Mouse (Mus musculus) layer of hippocampus, adult 9-10 months (tissue): ENCODE results near the gene Nebl.
"Not testable (repeated sequence)": the region's sequence is repeated elsewhere in the genome, so short reads cannot be mapped to it uniquely, and the experiment has no call there.

Experiments
- DNase-seq: peaks from one replicate; pipeline ENCODE4 v3.0.0; 2022; ENCODE audit warnings: low spot score

Nebl gene

DNA sequence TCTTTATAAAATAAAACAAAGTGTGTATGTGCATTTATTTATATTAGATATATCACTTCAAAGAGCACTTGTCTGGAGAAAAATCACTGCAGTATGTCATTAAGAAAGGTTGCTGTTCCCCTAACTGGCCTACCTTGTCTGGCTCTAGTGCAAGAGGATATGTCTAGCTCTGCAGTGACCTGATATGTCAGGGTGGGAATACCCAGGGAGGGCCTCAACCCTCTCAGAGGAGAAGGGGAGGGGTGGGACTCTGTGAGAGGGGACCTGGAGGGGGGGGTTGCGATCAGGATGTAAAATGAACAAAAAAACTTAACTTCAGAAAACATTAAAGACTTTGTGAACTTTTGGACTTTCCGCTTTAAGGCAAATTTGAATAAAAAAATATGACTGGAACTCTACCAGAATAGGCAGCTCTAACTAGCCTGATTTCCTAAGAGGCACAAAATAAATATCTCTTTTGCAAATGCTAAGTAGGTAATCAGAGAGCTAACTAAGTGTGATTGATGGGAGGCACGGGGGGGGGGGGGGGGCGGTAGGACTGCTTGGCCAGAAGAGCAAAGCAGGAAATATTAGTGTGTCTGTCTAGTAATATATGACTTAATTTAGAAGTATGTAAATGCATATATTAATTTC is 325.2 kb downstream of the Nebl start:
- no peak for DNase-seq

- DNase-seq = no peak
These were observed 328.8 kb downstream of the Nebl start for GRCm38 (mm10) chr2:17402511-17402910.

DNA sequence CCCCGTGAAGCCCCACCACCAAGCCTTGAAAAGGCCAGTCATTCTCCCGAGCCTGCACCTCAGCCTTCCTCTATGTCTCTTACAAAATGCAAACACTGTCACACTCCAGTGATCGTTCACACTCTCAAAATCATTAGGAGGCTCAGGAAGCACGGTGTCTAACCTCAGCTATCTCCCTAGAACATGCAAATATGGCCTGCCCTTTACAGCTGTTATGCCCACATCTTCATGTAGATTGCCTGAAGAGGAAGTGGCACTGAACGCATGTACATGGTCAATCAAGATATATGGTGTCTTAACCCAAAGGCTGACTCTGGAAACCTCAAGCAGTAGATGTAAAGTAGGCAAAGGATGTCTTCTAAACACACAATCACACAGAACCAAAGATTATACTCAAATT is 335.0 kb downstream of the Nebl start:
- DNase-seq = no peak

DNA sequence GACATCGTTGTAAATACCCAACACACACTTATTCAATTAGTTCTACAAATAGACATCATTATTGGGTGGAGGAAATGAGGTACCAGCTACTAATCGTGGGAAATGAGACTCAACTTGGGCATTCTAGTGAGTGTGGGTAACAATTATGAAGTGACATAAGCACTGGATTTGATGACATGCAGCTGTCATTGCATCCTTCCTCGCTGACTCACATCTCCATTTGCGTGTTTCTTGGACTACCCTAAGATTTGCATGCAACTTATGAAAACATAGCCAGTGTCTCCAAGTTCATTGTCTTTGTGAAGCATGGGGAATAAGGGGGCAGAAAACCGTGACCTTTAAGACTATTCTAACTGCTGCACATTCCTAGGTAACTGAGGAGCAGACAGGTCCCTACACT is 339.9 kb downstream of the Nebl start:
- DNase-seq = no peak

- no peak for DNase-seq
These were observed 340.6 kb downstream of the Nebl start for GRCm38 (mm10) chr2:17390513-17391200.

DNA sequence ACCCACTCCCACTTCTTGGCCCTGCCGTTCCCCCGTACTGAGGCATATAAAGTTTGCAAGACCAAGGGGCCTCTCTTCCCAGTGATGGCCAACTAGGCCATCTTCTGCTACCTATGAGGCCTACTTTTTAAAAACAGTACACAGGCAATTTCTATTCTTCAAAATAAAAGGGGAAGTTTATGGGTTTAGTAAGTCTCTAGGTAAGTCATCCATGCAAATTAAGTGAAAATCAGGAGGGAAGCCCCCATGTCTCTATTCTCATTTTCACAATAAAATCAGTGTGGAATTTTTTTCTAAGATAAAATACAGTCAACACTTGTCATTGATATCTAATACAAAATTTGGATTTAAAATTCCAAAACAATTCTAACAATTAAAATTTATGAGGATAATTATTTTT is 341.4 kb downstream of the Nebl start:
- DNase-seq = no peak

- no peak for DNase-seq
These were observed 341.9 kb downstream of the Nebl start for GRCm38 (mm10) chr2:17389379-17389778.

DNA sequence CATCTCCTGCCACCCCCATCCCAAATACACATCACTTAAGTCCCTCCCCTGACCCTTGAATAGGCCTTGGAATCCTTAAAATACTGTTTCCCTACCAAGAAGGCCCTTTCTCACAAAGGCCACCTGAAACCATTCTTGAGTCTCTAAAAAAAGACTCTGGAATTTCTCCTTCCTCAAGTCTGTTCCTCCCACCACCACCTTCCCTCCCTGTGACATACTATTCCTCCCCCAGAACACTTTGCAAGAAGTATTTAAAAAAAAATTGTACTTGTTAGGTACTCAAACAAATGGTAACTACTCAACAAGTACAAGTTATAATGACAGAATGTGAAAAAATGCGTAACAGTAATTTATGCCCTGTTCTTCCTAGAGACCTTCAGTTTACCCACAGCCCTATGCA is 349.0 kb downstream of the Nebl start:
- no peak for DNase-seq

DNA sequence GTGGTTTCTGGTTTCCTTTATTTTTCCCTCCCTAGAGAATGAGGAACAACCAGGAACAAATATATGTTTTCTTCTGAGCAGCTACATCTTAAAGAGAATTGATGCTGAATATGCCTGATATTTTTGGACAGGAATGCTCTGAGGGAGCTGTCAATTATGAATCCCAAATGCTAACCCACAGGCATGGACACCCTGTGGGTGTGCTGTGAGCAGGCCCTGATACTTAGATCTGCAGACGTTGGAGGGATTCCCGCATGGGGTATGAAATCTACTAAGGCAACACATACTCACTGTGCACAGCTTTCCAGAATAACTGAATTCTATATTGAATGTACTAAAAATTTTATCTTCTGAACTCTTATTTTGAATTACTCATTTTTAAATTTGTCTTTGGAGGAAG is 355.3 kb downstream of the Nebl start:
- DNase-seq = no peak

- no peak for DNase-seq
These were observed 365.6 kb downstream of the Nebl start for GRCm38 (mm10) chr2:17365671-17366070.

- DNase-seq = no peak
These were observed 366.2 kb downstream of the Nebl start for GRCm38 (mm10) chr2:17364971-17365548.

DNA sequence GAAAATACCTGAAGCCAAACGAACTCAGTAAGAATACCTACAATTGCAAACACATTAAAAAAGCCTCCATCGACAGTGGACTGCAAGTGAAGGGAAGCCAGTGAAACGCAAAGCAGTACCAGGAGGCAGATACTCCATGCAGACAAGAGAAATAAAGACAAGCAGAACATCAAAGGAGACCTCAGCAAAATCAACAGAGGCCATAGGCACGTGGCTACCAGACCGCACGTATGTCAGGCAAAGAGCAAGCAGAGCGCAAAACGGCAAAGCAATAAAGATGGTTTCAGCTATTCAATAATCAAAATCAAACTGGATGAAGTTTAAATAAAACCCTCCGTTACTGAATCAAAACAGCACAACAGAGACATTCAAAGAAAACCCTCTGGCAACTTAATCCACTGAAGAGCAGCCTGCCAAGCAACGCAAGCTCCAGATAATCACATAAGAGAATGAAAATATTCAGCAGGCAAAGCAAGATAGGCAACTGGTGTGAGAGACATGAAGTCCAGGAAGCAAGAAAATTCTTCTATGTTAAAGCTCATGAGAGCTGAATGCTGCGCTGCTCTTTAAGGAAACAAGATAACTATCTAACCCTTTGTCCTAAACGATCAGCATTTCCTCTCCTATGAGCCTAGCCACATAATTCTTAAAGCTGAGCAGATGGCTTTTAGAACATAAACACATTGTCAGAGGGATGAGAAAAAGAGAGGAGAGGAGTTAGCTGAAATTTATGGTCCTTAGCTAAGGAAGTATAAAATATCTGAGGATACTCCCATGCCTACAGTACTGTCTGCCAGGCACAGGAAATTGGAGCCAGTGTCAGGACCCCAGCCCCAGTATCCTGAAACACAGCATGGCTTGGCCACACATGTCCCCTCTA is 367.7 kb downstream of the Nebl start:
- DNase-seq = no peak

GRCm38 (mm10) chr2:17362181-17362580 is 369.1 kb downstream of the Nebl start:
- DNase-seq = no peak

- no peak for DNase-seq
These were observed 386.6 kb downstream of the Nebl start for GRCm38 (mm10) chr2:17344643-17345042.

DNA sequence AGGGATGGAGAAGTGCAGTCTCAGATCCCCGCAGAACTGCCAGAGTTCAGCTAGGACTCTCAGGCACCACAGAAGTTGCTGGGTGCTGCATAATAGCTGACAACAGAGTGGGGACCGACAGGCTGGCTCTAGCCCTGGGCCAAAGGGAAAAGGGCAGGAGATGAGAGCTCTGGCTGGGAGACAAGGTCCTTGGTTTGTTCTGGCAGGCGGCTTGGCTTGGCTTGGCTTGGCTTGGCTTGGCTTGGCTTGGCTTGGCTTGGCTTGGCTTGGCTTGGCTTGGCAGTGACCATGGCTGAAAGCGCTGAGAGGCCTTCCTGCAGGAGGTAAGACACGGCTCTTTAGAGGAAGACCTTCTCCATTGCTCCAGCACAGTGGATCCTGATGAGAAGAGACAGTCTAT is 395.8 kb downstream of the Nebl start:
- no peak for DNase-seq

DNA sequence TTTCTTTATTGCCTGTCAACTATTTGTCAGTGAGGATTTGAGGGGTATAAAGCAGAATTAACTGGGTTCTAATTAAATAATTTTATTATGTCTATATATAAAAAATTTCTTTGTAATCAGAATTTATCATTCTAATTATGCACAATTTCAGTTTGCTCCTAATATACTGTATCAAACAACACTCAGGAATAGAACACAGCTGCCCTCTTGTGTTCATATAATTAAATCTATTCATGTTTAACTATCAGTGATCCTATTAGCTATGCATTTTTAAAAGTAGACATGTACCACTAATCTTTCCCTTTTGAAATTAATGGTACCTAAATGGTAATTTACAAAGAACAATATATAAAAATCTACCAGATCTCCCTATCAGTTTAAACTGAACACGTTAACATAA is 404.7 kb downstream of the Nebl start:
- peak; percentile 18 for DNase-seq

GRCm38 (mm10) chr2:17316850-17317249 is 414.4 kb downstream of the Nebl start:
- DNase-seq = no peak

- no peak for DNase-seq
These were observed 429.9 kb downstream of the Nebl start for GRCm38 (mm10) chr2:17301379-17301778.

- no peak for DNase-seq
These were observed 433.8 kb downstream of the Nebl start for GRCm38 (mm10) chr2:17297496-17297895.

DNA sequence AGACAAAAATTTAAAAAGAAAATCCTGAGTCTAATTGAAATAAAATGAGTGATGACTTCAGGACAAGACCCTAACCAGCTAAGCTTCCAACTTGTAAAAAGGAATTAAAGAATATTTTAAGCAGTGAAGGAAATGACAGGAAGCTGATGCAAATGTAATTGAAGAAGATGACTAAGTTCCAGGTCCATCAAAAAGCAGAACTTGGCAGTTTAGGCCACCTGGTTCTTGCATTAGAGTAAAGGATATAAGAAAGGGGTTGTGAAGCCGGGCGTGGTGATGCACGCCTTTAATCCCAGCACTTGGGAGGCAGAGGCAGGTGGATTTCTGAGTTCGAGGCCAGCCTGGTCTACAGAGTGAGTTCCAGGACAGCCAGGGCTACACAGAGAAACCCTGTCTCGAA is 436.0 kb downstream of the Nebl start:
- not testable (repeated sequence) for DNase-seq
